Mouse (Mus musculus) lung, postnatal 0 days (tissue): ENCODE measurements at regions not wholly inside any gene's neighbourhood (a gene's known extent, or its start where the extent isn't known, plus 50 kb on each side); places are given as distances from the start of the nearest gene placed in this dataset.

Source experiments
- CTCF ChIP-seq: IDR thresholded peaks from 2 replicates; pipeline ENCODE4 v1.5.1; 2016; ENCODE audit warnings: antibody characterized with exemption, mild to moderate bottlenecking
- EP300 ChIP-seq: IDR thresholded peaks from 2 replicates; pipeline ENCODE4 v1.6.1; 2016; ENCODE audit warnings: antibody characterized with exemption, mild to moderate bottlenecking, control low read depth

GRCm38 (mm10) chr14:87844120-87844519 is 427.7 kb downstream of the Tdrd3 start:
- TF ChIP-seq CTCF: no peak
- TF ChIP-seq EP300: no peak
